Mouse (Mus musculus) gastrocnemius, adult 2 months (tissue): ENCODE results near the gene Cyb5d2. TPM values are rescaled to one million over a fixed set of nuclear protein-coding genes. Genes with fewer than 3 reads are reported as not detected.
A peak's percentile ranks its signal among the peaks of the same experiment; 100 is the strongest.

Source experiments
- DNase-seq: peaks from one replicate; pipeline ENCODE4 v3.0.0; 2022
- H3K27ac ChIP-seq: fragments of 200-600 bp; 2 replicates; pipeline ENCODE4 v1.8.1; 2022; ENCODE audit warnings: mild to moderate bottlenecking
- H3K4me3 ChIP-seq: fragments of 200-600 bp; 2 replicates; pipeline ENCODE4 v1.8.1; 2022; ENCODE audit warnings: mild to moderate bottlenecking, moderate library complexity
- CTCF ChIP-seq: fragments of 200-600 bp; IDR thresholded peaks from 2 replicates; pipeline ENCODE4 v1.8.1; 2022; ENCODE audit warnings: antibody characterized with exemption, mild to moderate bottlenecking, moderate library complexity
- intact Hi-C: fragments of 180-260 bp; cut with DNase I; formaldehyde crosslinking; loops from one replicate; pipeline ENCODE4 v1.15.1; 2025
- long read RNA-seq, 2 experiments: library from polyadenylated mRNA; stranded (forward); transcript quantifications; one replicate each; pipeline ENCODE4 v2.0.0; 2021
- total RNA-seq, 2 experiments: library from RNA; stranded (reverse); gene quantifications; 2 replicates each; pipeline ENCODE4 v1.2.3; 2021

The Cyb5d2 gene
- total RNA-seq: 10 to 100 TPM; 18.5 to 22.3 TPM
- long read RNA-seq, experiment 1, transcript Cyb5d2-201 (4 exons, 2,393 nt): major isoform, 20 of 23 reads
- long read RNA-seq, experiment 1, partial matches to known transcripts: 1 of 23 reads
- long read RNA-seq, experiment 1, other reads (novel, unspliced or antisense): 0 of 23 reads
- long read RNA-seq, experiment 2, transcript Cyb5d2-203 (4 exons, 2,158 nt): minor isoform, 6 of 22 reads
- long read RNA-seq, experiment 2, transcript Cyb5d2-201 (4 exons, 2,393 nt): major isoform, 12 of 22 reads
- long read RNA-seq, experiment 2, partial matches to known transcripts: 0 of 22 reads
- long read RNA-seq, experiment 2, other reads (novel, unspliced or antisense): 4 of 22 reads

DNA sequence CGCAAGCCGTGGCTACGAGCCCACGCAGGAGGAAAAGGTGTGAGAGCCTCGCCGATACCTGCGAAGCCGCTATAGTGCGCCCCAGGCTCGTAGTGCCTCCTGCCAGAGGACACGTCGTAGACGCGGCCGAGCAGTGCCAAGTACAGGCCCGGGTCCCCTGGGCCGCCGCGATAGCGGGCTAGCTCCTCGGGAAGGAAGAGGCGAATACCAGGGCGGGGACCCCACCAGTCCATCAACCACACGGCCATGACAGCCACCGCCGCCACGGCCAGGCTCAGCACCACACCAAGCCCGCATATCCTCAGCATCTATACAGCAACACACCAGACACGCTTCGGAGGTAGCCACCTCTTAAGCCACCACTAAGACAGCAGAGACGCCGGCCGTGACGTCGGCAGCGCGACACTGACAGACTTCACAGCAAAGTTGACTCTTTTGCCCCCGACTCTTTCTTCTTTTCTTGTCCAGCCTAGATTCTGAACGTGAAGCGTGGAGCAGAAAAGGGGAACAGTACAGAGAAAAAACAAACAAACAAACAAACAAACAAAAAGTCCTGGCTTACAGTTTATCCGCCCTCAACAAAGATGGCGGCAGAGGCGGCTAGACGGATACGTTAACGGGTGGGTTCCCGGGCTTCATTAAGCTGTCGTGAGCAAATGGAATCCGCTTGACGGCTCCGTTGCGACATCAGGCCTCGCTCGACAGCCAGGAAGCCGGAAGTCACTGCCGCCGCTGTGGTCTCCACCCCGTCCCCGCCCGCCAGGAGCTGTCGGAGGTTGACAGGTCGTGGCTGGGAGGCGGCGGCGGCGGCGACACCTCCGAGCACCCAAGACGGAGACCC is at the start of gene Cyb5d2, which contains the start of gene Zzef1:
Cyb5d2 (minus strand) TSS at position 688 of the 841 bp plus-strand sequence.
Zzef1 (plus strand) TSS at position 772 of the 841 bp plus-strand sequence.
- no peak for TF ChIP-seq CTCF
- Histone ChIP-seq H3K4me3 (peak within 1 kb of the TSS; percentile 77), H3K27ac (peak within 1 kb of the TSS; percentile 95)
- DNase-seq: peak; percentile 96
- intact Hi-C loops: no loop called here

DNA sequence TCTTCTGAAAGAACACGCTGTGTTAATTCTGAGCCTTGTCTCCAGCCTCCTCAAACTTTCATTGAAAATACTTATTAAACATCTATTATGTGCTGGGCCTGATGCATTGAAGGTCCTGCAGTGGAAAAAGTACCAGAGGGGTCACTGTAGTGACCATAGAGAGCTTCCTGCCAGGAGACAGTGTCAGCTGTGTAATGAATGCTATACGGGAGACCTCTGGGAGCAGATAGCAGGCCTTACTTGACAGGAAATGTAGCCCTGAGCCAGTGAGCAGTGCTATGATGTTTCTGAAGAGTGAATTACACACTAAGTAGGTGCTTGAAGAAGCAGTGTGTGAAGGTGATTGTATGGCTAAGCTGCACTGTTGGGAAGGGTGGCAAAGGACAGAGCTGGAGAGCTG is 49.6 kb upstream of the Cyb5d2 start:
- Histone ChIP-seq H3K4me3 (no peak overlapping the region), H3K27ac (no peak overlapping the region)
- no peak for TF ChIP-seq CTCF
- no peak for DNase-seq
- intact Hi-C loops: loop anchor here (5.0 kb wide), 1 partner anchor 42 kb away; no protein-coding TSS in a partner anchor

DNA sequence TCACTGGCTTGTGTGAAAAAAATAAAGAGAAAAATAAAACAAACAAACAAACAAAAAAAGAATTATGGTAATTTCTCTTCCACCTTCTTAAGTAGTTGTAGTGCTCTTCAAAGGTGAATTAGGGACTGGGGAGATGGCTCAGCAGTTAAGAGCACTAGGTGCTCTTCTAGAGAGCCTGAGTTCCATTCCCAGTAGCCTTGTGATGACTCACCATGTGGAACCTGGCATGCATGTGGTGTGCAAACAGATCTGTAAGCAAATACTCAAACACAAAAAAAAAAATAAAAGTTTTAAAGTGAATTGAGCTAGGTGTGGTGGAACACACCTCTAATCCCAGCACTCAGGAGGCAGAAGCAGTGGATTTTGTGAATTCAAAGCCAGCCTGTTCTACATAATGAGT is 47.6 kb upstream of the Cyb5d2 start:
- no peak for DNase-seq
- Histone ChIP-seq H3K27ac (no peak overlapping the region), H3K4me3 (no peak overlapping the region)
- intact Hi-C loops: no loop called here
- TF ChIP-seq CTCF: no peak

DNA sequence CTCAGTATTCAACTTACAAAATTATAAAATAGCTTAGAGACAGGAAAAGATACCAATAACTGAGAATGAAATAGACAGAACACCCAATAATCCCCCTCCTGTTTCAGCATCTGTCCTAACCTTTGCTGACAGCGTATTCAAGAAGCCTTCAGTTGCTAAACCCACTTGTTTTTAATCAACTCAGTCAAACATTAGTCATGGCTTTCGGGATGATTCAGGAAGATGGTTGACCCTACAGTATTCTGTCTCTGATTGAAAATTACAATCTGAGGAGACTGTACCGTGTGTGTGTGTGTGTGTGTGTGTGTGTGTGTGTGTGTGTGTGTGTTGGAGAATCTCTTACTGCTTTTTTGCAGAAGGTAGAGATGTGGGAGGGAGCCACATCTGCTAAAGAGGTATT is 46.8 kb upstream of the Cyb5d2 start:
- no peak for DNase-seq
- no peak for TF ChIP-seq CTCF
- intact Hi-C loops: no loop called here
- no peak overlapping the region for H3K4me3 ChIP-seq
- no peak overlapping the region for H3K27ac ChIP-seq

DNA sequence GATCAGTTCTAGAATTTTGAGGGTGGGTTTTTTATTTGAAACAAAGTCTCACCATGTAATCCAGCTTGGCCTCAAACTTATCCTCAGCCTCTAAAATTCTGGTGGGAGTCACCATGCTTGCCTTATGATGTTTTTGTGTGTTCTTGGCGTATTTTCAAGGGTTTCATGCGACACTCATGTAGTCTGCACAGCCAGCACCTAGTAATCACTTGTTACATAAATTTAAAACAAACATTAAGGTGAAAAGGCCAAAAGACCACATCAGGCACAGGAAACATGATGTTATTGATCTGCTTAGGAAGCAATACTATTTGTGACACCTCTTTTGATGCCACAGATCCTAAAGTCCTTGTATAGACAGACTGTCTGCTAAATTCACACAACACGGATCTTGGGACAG is 33.9 kb upstream of the Cyb5d2 start:
- DNase-seq: no peak
- no peak overlapping the region for H3K4me3 ChIP-seq
- no peak overlapping the region for H3K27ac ChIP-seq
- intact Hi-C loops: no loop called here
- no peak for TF ChIP-seq CTCF

DNA sequence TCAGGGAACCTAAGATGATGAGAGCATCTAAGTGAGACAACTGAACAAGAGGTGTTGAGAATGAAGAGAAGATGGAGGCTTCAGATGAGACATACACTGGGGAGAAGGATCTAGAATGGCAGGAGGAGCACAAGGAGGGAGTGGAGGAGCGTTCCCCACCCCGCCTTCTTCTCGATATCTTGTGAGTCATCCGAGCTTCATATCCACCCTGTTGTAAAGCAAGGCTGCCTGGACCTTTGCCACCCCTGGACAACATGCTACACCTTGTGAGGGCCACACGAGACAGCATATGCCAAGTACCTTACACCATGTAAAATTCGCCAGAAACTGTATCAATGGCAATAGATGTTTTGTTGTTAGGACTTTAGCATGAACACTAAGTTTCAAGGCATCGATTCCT is 25.1 kb upstream of the Cyb5d2 start:
- intact Hi-C loops: no loop called here
- DNase-seq: no peak

DNA sequence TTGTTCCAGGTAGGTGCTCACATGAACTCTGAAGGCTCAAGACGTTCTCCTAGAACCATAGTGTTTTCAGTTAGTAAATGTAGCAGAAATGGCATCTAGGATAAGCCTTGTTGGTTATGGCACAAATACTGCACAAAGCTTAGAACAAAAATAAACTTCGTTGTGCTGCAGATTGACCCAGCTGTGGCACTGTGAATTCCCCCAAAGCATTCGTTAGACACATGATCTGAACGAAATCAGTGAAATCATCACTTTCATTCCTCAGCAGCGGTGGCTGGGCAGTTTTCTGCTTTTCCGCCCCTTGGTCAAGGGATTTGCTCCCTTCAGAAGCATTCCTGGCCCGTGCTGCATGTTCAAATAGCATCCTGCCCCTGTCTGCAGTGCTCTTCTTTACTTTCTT is 22.1 kb upstream of the Cyb5d2 start:
- Histone ChIP-seq H3K4me3 (no peak overlapping the region), H3K27ac (no peak overlapping the region)
- intact Hi-C loops: no loop called here
- no peak for TF ChIP-seq CTCF
- no peak for DNase-seq

More for the DNA sequence above, 25.1 kb upstream of the Cyb5d2 start:
- Histone ChIP-seq H3K27ac (no peak overlapping the region), H3K4me3 (no peak overlapping the region)
- TF ChIP-seq CTCF: no peak

DNA sequence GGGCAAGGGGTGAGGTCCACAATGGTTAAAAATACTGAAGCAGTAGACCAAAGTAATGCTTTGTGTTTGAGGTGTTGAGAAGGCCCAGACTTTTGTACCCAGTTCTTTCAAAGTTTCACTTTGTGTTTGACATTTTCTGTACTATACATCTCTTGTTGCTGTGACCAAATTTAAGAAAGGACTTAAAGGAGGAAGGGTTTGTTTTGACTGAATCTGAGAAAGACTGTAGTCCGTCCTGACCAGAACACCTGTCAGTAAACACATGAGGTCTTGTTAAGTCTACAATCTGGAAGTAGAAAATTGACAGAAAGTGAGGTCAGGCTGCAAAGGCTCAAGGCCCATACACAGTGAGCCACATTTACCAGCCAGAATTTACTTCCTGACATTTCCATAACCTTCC is 20.9 kb upstream of the Cyb5d2 start:
- intact Hi-C loops: no loop called here
- Histone ChIP-seq H3K4me3 (no peak overlapping the region), H3K27ac (no peak overlapping the region)
- TF ChIP-seq CTCF: no peak
- no peak for DNase-seq

DNA sequence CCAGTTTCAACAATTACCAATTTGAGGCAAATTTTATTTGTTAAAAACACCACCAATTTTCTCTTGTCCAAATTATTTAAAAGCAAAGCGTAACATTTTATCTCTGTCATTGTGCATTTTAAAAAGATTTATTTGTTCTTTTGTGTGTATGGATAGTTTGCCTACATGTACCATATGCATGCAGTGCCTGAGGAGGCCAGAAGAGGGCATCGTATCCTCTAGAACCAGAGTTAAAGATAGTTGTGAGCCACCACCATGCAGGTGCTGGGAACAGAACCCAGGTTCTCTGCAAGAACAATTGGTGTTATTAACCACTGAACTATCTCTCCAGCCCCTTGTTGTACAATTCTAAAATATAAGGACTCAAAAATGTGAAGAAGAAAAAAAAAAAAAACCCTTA is 18.2 kb upstream of the Cyb5d2 start:
- H3K27ac ChIP-seq: no peak overlapping the region
- H3K4me3 ChIP-seq: no peak overlapping the region
- intact Hi-C loops: no loop called here
- no peak for DNase-seq
- TF ChIP-seq CTCF: peak; percentile 42

DNA sequence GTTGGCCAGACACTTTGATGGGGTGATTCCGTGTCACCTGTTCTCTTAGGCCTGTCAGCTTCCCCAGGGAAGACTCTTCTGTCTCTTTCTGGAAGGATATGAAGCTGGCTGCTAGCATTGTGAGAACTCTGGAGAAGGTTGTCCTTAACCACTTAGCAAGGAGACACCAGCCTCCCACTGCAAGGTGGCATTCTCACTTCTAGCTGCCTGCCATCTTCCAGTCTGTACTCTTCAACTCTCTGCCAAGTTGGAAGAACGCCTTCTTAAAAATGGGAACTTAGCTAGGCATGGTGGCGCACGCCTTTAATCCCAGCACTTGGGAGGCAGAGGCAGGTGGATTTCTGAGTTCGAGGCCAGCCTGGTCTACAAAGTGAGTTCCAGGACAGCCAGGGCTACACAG is 17.7 kb upstream of the Cyb5d2 start:
- Histone ChIP-seq H3K27ac (no peak overlapping the region), H3K4me3 (no peak overlapping the region)
- intact Hi-C loops: no loop called here
- no peak for DNase-seq
- TF ChIP-seq CTCF: no peak

DNA sequence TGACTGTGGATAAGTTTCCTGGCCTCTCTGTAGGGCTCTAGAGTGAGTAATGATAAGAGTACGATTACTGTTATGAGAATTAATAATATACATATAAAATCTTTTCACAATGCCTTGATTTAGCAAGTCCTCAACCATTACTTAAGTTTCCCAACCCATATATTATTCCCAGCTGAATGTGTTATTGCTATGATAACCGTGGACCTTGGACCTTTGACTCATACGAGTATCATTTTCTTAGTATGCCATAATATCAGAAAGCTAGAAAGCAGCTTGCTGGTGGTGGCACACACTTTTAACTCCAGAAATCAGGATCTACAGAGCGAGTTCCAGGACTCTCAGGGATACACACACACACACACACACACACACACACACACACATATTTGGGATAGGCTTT is 12.1 kb upstream of the Cyb5d2 start:
- Histone ChIP-seq H3K27ac (no peak overlapping the region), H3K4me3 (no peak overlapping the region)
- DNase-seq: no peak
- intact Hi-C loops: no loop called here
- no peak for TF ChIP-seq CTCF

DNA sequence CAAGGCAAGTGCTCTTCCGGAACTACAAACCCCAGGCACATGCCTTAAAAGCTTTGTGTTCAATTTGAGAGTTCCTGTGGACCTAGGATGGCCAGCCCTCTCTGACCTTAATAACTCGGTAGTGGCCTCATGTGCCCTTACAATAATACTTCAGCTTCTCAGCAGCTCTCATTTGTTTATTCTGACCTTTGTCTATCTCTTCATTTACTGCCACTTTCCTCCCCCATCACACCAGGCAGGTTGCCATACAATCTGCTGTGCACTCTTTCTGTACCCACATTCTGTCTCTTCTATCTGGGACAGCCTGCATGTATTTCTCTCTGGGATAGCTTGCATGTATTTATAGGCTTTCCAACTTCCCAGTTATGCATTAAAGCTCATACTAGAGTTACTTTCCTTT is 10.6 kb upstream of the Cyb5d2 start:
- no peak for TF ChIP-seq CTCF
- Histone ChIP-seq H3K27ac (no peak overlapping the region), H3K4me3 (no peak overlapping the region)
- intact Hi-C loops: no loop called here
- DNase-seq: no peak

DNA sequence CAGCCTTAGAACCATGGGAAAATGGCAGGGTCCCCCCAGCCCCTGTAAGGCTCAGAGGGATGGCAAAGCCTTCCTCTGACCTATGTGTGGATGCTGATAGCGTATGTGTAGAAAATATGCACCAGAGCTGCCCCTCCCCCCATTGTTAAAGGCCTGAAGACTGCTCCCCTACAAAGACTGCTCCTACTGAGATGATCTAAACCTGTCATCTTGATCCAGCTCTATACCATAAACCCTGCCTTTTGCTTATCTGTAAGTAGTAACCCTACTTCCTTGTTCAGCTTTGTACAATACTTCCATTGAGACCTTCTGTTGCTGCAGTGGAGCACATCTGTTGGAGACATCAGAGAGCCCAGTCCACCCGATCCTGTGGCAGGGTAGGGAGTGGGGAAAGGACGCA is 9.3 kb upstream of the Cyb5d2 start:
- intact Hi-C loops: no loop called here
- TF ChIP-seq CTCF: no peak
- no peak overlapping the region for H3K27ac ChIP-seq
- no peak overlapping the region for H3K4me3 ChIP-seq
- DNase-seq: no peak

DNA sequence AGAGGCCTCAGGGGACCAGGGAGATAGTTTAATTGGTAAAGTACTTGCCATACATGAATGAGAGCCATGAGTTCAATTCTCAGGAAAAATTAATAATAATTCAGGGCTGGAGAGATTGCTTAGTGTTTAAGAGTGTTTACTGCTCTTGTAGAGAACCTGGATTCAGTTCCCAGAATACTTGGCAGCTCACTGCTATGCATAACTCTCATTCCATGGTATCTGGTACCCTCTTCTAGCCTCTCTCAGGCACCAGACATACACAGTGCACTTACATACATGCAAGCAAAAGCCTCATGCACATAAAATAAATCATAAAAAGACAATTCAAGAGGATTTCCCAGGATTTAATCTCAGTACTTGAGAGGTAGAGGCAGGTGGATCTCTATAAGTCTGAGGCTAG is 8.6 kb upstream of the Cyb5d2 start:
- no peak overlapping the region for H3K4me3 ChIP-seq
- intact Hi-C loops: no loop called here
- DNase-seq: no peak
- H3K27ac ChIP-seq: no peak overlapping the region
- no peak for TF ChIP-seq CTCF
